Mouse (Mus musculus): ENCODE measurements at regions not wholly inside any gene's neighbourhood (a gene's known extent, or its start where the extent isn't known, plus 50 kb on each side); places are given as distances from the start of the nearest gene placed in this dataset.

- no peak for ATAC-seq
- Histone ChIP-seq H3K4me1 (no peaks in the 10 kb centered on the region), H3K36me3 (ENCODE audit: poor library complexity, severe bottlenecking) (no peaks in the 10 kb centered on the region), H3K9ac (no peak overlapping the region), H3K4me3 (no peak overlapping the region), H3K27me3 (no peaks in the 10 kb centered on the region), H3K4me2 (no peak overlapping the region), H3K9me3 (replicated peaks) (no peaks in the 10 kb centered on the region), H3K27ac (no peak overlapping the region)
- 89% methylated on average over 5 of the region's 5 CpGs for WGBS
Measured at GRCm38 (mm10) chr16:86812692-86813091, 541.3 kb upstream of the N6amt1 start.

- H3K9me3 ChIP-seq (replicated peaks) = no peaks in the 10 kb centered on the region
- ATAC-seq = no peak
- no peak overlapping the region for H3K4me3 ChIP-seq
- H3K9ac ChIP-seq = no peak overlapping the region
- H3K27ac ChIP-seq = no peak overlapping the region
- H3K27me3 ChIP-seq = no peaks in the 10 kb centered on the region
- 81% methylated on average over 5 of the region's 5 CpGs for WGBS
- no peaks in the 10 kb centered on the region for H3K36me3 ChIP-seq (ENCODE audit: poor library complexity, severe bottlenecking)
- no peaks in the 10 kb centered on the region for H3K4me1 ChIP-seq
- H3K4me2 ChIP-seq = no peak overlapping the region
Measured at GRCm38 (mm10) chr16:86808644-86809324, 545.2 kb upstream of the N6amt1 start.

GRCm38 (mm10) chr16:86806374-86806773 lies 547.6 kb upstream of the N6amt1 start:
- H3K27me3 ChIP-seq = no peaks in the 10 kb centered on the region
- 77% methylated on average over 2 of the region's 2 CpGs for WGBS
- H3K27ac ChIP-seq = no peak overlapping the region
- no peaks in the 10 kb centered on the region for H3K4me1 ChIP-seq
- no peak for ATAC-seq
- H3K9me3 ChIP-seq (replicated peaks) = no peaks in the 10 kb centered on the region
- H3K9ac ChIP-seq = no peak overlapping the region
- no peaks in the 10 kb centered on the region for H3K36me3 ChIP-seq (ENCODE audit: poor library complexity, severe bottlenecking)
- H3K4me2 ChIP-seq = no peak overlapping the region
- no peak overlapping the region for H3K4me3 ChIP-seq

GRCm38 (mm10) chr16:86776086-86776485 lies 577.9 kb upstream of the N6amt1 start:
- no peak overlapping the region for H3K4me3 ChIP-seq
- no peak overlapping the region for H3K4me2 ChIP-seq
- no peaks in the 10 kb centered on the region for H3K36me3 ChIP-seq (ENCODE audit: poor library complexity, severe bottlenecking)
- no peak overlapping the region for H3K27ac ChIP-seq
- H3K27me3 ChIP-seq = no peaks in the 10 kb centered on the region
- ATAC-seq = no peak
- H3K9ac ChIP-seq = no peak overlapping the region
- H3K9me3 ChIP-seq (replicated peaks) = no peaks in the 10 kb centered on the region
- H3K4me1 ChIP-seq = no peaks in the 10 kb centered on the region
- 89% methylated on average over 2 of the region's 2 CpGs for WGBS

- no peak for ATAC-seq
- no peak overlapping the region for H3K9ac ChIP-seq
- H3K4me3 ChIP-seq = no peak overlapping the region
- H3K27ac ChIP-seq = no peak overlapping the region
- no peak overlapping the region for H3K4me2 ChIP-seq
- H3K36me3 ChIP-seq (ENCODE audit: poor library complexity, severe bottlenecking) = no peaks in the 10 kb centered on the region
- no peaks in the 10 kb centered on the region for H3K9me3 ChIP-seq (replicated peaks)
- no peaks in the 10 kb centered on the region for H3K4me1 ChIP-seq
- WGBS = 57% methylated on average over 1 of the region's 1 CpGs
- no peaks in the 10 kb centered on the region for H3K27me3 ChIP-seq
Measured at GRCm38 (mm10) chr16:86772586-86772985, 581.4 kb upstream of the N6amt1 start.

- Histone ChIP-seq H3K4me3 (no peak overlapping the region), H3K9me3 (replicated peaks) (no peaks in the 10 kb centered on the region), H3K27ac (no peak overlapping the region), H3K4me1 (no peaks in the 10 kb centered on the region), H3K36me3 (ENCODE audit: poor library complexity, severe bottlenecking) (no peaks in the 10 kb centered on the region), H3K27me3 (no peaks in the 10 kb centered on the region), H3K9ac (no peak overlapping the region), H3K4me2 (no peak overlapping the region)
- WGBS = 92% methylated on average over 3 of the region's 3 CpGs
- no peak for ATAC-seq
Measured at GRCm38 (mm10) chr16:86768912-86769311, 585.1 kb upstream of the N6amt1 start.

GRCm38 (mm10) chr16:86768355-86768754 lies 585.6 kb upstream of the N6amt1 start:
- no peak overlapping the region for H3K9ac ChIP-seq
- no peaks in the 10 kb centered on the region for H3K4me1 ChIP-seq
- H3K4me2 ChIP-seq = no peak overlapping the region
- 81% methylated on average over 3 of the region's 3 CpGs for WGBS
- no peak overlapping the region for H3K27ac ChIP-seq
- no peaks in the 10 kb centered on the region for H3K36me3 ChIP-seq (ENCODE audit: poor library complexity, severe bottlenecking)
- H3K4me3 ChIP-seq = no peak overlapping the region
- ATAC-seq = no peak
- H3K9me3 ChIP-seq (replicated peaks) = no peaks in the 10 kb centered on the region
- H3K27me3 ChIP-seq = no peaks in the 10 kb centered on the region

GRCm38 (mm10) chr16:86765974-86766373 lies 588.0 kb upstream of the N6amt1 start:
- Histone ChIP-seq H3K27me3 (no peaks in the 10 kb centered on the region), H3K9ac (no peak overlapping the region), H3K4me1 (no peaks in the 10 kb centered on the region), H3K4me2 (no peak overlapping the region), H3K36me3 (ENCODE audit: poor library complexity, severe bottlenecking) (no peaks in the 10 kb centered on the region), H3K4me3 (no peak overlapping the region), H3K27ac (no peak overlapping the region), H3K9me3 (replicated peaks) (no peaks in the 10 kb centered on the region)
- 90% methylated on average over 8 of the region's 8 CpGs for WGBS
- no peak for ATAC-seq

- 72% methylated on average over 5 of the region's 5 CpGs for WGBS
- no peaks in the 10 kb centered on the region for H3K36me3 ChIP-seq (ENCODE audit: poor library complexity, severe bottlenecking)
- H3K4me3 ChIP-seq = no peak overlapping the region
- no peaks in the 10 kb centered on the region for H3K27me3 ChIP-seq
- H3K9ac ChIP-seq = no peak overlapping the region
- H3K27ac ChIP-seq = no peak overlapping the region
- no peaks in the 10 kb centered on the region for H3K9me3 ChIP-seq (replicated peaks)
- H3K4me1 ChIP-seq = no peaks in the 10 kb centered on the region
- ATAC-seq = no peak
- H3K4me2 ChIP-seq = no peak overlapping the region
Measured at GRCm38 (mm10) chr16:86741236-86741635, 612.7 kb upstream of the N6amt1 start.

- Histone ChIP-seq H3K4me2 (no peak overlapping the region), H3K4me1 (no peaks in the 10 kb centered on the region), H3K27me3 (no peaks in the 10 kb centered on the region), H3K4me3 (no peak overlapping the region), H3K9ac (no peak overlapping the region), H3K27ac (no peak overlapping the region), H3K36me3 (ENCODE audit: poor library complexity, severe bottlenecking) (no peaks in the 10 kb centered on the region), H3K9me3 (replicated peaks) (no peaks in the 10 kb centered on the region)
- WGBS = 82% methylated on average over 5 of the region's 5 CpGs
- no peak for ATAC-seq
Measured at GRCm38 (mm10) chr16:86718982-86719771, 634.8 kb upstream of the N6amt1 start.

GRCm38 (mm10) chr16:86718353-86718752 lies 635.6 kb upstream of the N6amt1 start:
- H3K36me3 ChIP-seq (ENCODE audit: poor library complexity, severe bottlenecking) = no peaks in the 10 kb centered on the region
- H3K27me3 ChIP-seq = no peaks in the 10 kb centered on the region
- no peak overlapping the region for H3K9ac ChIP-seq
- 90% methylated on average over 7 of the region's 7 CpGs for WGBS
- ATAC-seq = no peak
- H3K27ac ChIP-seq = no peak overlapping the region
- no peaks in the 10 kb centered on the region for H3K9me3 ChIP-seq (replicated peaks)
- no peak overlapping the region for H3K4me2 ChIP-seq
- H3K4me1 ChIP-seq = no peaks in the 10 kb centered on the region
- H3K4me3 ChIP-seq = no peak overlapping the region

GRCm38 (mm10) chr16:86701700-86702099 lies 652.3 kb upstream of the N6amt1 start:
- Histone ChIP-seq H3K4me2 (no peak overlapping the region), H3K9me3 (replicated peaks) (no peaks in the 10 kb centered on the region), H3K36me3 (ENCODE audit: poor library complexity, severe bottlenecking) (no peaks in the 10 kb centered on the region), H3K9ac (no peak overlapping the region), H3K4me3 (no peak overlapping the region), H3K27me3 (no peaks in the 10 kb centered on the region), H3K27ac (no peak overlapping the region), H3K4me1 (no peaks in the 10 kb centered on the region)
- no peak for ATAC-seq
- 83% methylated on average over 4 of the region's 4 CpGs for WGBS
